ENCODE assay signal across 11 mouse cellular contexts in the genomic region with DNA sequence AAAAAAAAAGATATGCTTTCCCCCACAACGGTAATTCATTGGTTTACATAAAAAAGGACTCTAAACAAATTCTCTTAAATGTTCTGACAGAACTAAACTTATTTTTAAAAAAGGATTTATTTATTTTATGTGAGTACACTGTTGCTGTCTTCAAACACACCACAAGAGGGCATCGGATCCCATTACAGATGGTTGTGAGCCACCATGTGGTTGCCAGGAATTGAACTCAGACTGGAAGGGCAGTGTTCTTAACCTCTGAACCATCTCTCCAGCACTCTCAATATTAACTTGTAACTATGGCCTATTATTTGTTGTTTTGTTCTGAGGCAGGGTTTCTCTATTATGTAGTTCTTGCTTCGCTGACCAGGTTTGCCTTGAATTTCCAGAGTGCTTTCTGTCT. TPM values are rescaled to one million over a fixed set of nuclear protein-coding genes. Genes with fewer than 3 reads are reported as not detected.
A peak's percentile ranks its signal among the peaks of the same experiment; 100 is the strongest.
DNase-seq lines count a peak whose midpoint lies in the region; TF ChIP-seq lines count a peak whose summit lies in the region.
"Had no signal": no experiment of that assay in that cellular context is flagged by ENCODE, and none has a peak within 500 bp of the region (broad histone marks: within the 10 kb centered on the region; RNA-seq: fewer than 3 reads in every experiment).

No protein-coding gene starts in this region.

- TF ChIP-seq EP300 in CH12.LX (IDR thresholded peaks at IDR 0.05; ENCODE audit: low read length) = no peak

- peaks cover 10% of the 10 kb centered on the region; the same call in 1 of the 2 replicates for H3K79me2 ChIP-seq in CH12.LX (replicated peaks; ENCODE audit: control insufficient read depth, extremely low read depth, insufficient read depth, poor library complexity, severe bottlenecking)

- no peak overlapping the region for H3K27ac ChIP-seq in layer of hippocampus, adult 2 months
- H3K27ac ChIP-seq in CH12.LX (ENCODE audit: insufficient read depth, low read depth) = no peak overlapping the region

- H3K4me3 ChIP-seq in layer of hippocampus, adult 2 months = no peak overlapping the region
- H3K4me3 ChIP-seq in CH12.LX (replicated peaks in 1 of 3; ENCODE audit: low read depth in 2 of 3, low read length in 2 of 3, poor library complexity in 1 of 3) = no peak overlapping the region

- TF ChIP-seq POLR2A in CH12.LX (IDR thresholded peaks at IDR 0.05; ENCODE audit: low read depth, low read length) = no peak

- dilution Hi-C loops in CH12.LX (cut with MboI; ENCODE audit: extremely low pct_ligation_motif_present, extremely low pct_unique_long_range_greater_than_20kb, low sequenced_read_pairs) = no loop called here

- no peak; the same call in 1 of the 2 replicates for TF ChIP-seq RAD21 in CH12.LX (IDR thresholded peaks at IDR 0.05; ENCODE audit: low read depth, low read length)

- no peak overlapping the region for H3K9ac ChIP-seq in CH12.LX (ENCODE audit: insufficient read depth, low read depth)

- peak; percentile 33 to 39 for DNase-seq in cerebellum, postnatal 10 days
- DNase-seq in cerebellum, adult 9-11 months = no peak
- DNase-seq in layer of hippocampus, adult 2 months (ENCODE audit: low spot score in 2 of 2) = no peak
- DNase-seq in layer of hippocampus, postnatal 14 days (ENCODE audit: low spot score in 2 of 2) = no peak
- no peak for DNase-seq in CH12.LX (ENCODE audit: extremely low read depth)
- DNase-seq in lung, postnatal 36 days = peak; percentile 60
- no peak for DNase-seq in right cerebral cortex, postnatal 14 days
- no peak for DNase-seq in gastrocnemius, postnatal 25 days
- DNase-seq: thymus, postnatal 36 days had no signal

- H3K4me1 ChIP-seq in CH12.LX (ENCODE audit: control insufficient read depth in 1 of 2, insufficient read depth in 2 of 2) = peaks cover 0 to 17% of the 10 kb centered on the region in 2 experiments; a peak in 2 of 4 replicates

- peak; percentile 65 for TF ChIP-seq CTCF in layer of hippocampus, adult 2 months (conservative IDR thresholded peaks at IDR 0.05)
- peak in 1 of 2 experiments; percentile 68; a peak in 2 of 4 replicates for TF ChIP-seq CTCF in CH12.LX (conservative IDR thresholded peaks at IDR 0.05 in 1 of 2, IDR thresholded peaks at IDR 0.05 in 1 of 2; ENCODE audit: low read depth in 2 of 2, low read length in 2 of 2)

- H3K4me2 ChIP-seq in CH12.LX (ENCODE audit: insufficient read depth, low read depth, poor library complexity, severe bottlenecking) = no peak overlapping the region

- in situ Hi-C loops in CH12.LX (cut with MboI; ENCODE audit: low pct_ligation_motif_present, low pct_unique_long_range_greater_than_20kb, low sequenced_read_pairs) = no loop called here

- H3K27me3 ChIP-seq in CH12.LX (replicated peaks) = no peaks in the 10 kb centered on the region

- no peaks in the 10 kb centered on the region for H3K9me3 ChIP-seq in CH12.LX (replicated peaks; ENCODE audit: low read length)

- H3K36me3 ChIP-seq in CH12.LX (replicated peaks in 1 of 2; ENCODE audit: control insufficient read depth in 1 of 2, insufficient read depth in 1 of 2, low read length in 1 of 2) = no peaks in the 10 kb centered on the region

TF ChIP-seq in CH12.LX, 34 proteins besides CTCF, POLR2A, EP300 and RAD21:
- TF ChIP-seq SMC3 (IDR thresholded peaks at IDR 0.05; ENCODE audit: low read depth, low read length) (peak; percentile 34), JUN (IDR thresholded peaks at IDR 0.05; ENCODE audit: insufficient read depth, low read depth, low read length) (no peak)

RNA-seq across cellular contexts. Expression of a gene that starts 25.9 kb away (rescaled TPM):
- total RNA-seq in layer of hippocampus, adult 2 months (2021) = 10 to 100 TPM; 32.5 to 35.2 TPM
- 10 to 100 TPM; 26.5 to 29.4 TPM for total RNA-seq in layer of hippocampus, postnatal 14 days (2021)
- 16.7 and 17.5 TPM in 2 replicates for total RNA-seq in CH12.LX (2012; rRNA removed)
- total RNA-seq in CH12.LX (2014; rRNA removed) = 25.1 and 25.2 TPM in 2 replicates
- polyA plus RNA-seq in CH12.LX (2012; ENCODE audit: insufficient read length, low read depth) = 27.4 and 31.9 TPM in 2 replicates
- total RNA-seq in gastrocnemius, postnatal 25 days (2021) = 10 to 100 TPM; 30.5 to 30.9 TPM

RNA-seq across cellular contexts. Expression of a gene that starts 33.4 kb away (rescaled TPM):
- 1 to 10 TPM; 4.3 to 4.8 TPM for total RNA-seq in layer of hippocampus, adult 2 months (2021)
- 1 to 10 TPM; 1.3 to 1.5 TPM for total RNA-seq in layer of hippocampus, postnatal 14 days (2021)
- 0.42 and 1.0 TPM in 2 replicates for total RNA-seq in CH12.LX (2012; rRNA removed)
- total RNA-seq in CH12.LX (2014; rRNA removed) = 1.2 and 1.3 TPM in 2 replicates
- 2.8 and 3.1 TPM in 2 replicates for polyA plus RNA-seq in CH12.LX (2012; ENCODE audit: insufficient read length, low read depth)
- 1 to 10 TPM; 1.3 to 1.7 TPM for total RNA-seq in gastrocnemius, postnatal 25 days (2021)

RNA-seq across cellular contexts. Expression of a gene that starts 50.9 kb away (rescaled TPM):
- total RNA-seq in layer of hippocampus, adult 2 months (2021) = 10 to 100 TPM; 17.2 to 18.6 TPM
- 10 to 100 TPM; 11.2 to 12.0 TPM for total RNA-seq in layer of hippocampus, postnatal 14 days (2021)
- total RNA-seq in CH12.LX (2012; rRNA removed) = not detected in 2 replicates
- total RNA-seq in CH12.LX (2014; rRNA removed) = not detected in 2 replicates
- 0.74 TPM in 1 of 2 replicates, not detected in the other for polyA plus RNA-seq in CH12.LX (2012; ENCODE audit: insufficient read length, low read depth)
- under 1 TPM; 0.46 to 0.51 TPM for total RNA-seq in gastrocnemius, postnatal 25 days (2021)
- total RNA-seq: hematopoietic stem cell, adult 5-6 weeks; monocyte, adult 5-6 weeks had no signal

Comparison
In these comparisons a context has a peak if more than half of its experiments do, and no peak if none do; other contexts are left out.
1. DNase-seq: peak in cerebellum, postnatal 10 days (2 of 2) and lung, postnatal 36 days (single experiment); none in cerebellum, adult 9-11 months (single experiment), layer of hippocampus, adult 2 months (0 of 2), layer of hippocampus, postnatal 14 days (0 of 2), CH12.LX (single experiment), right cerebral cortex, postnatal 14 days (single experiment) and gastrocnemius, postnatal 25 days (single experiment).
2. RNA of a gene that starts 50.9 kb away (total RNA-seq): 17.2 to 18.6 TPM in layer of hippocampus, adult 2 months and 11.2 to 12.0 TPM in layer of hippocampus, postnatal 14 days; 0.46 to 0.51 TPM in gastrocnemius, postnatal 25 days and not detected in CH12.LX; every median in the first group is over 4 times any median in the second.